Mouse (Mus musculus) midbrain, embryonic 13.5 days (tissue): ENCODE measurements around the gene Apopt1. TPM values are rescaled to one million over a fixed set of nuclear protein-coding genes. Genes with fewer than 3 reads are reported as not detected.

Experiments used
- ATAC-seq: fragments of 200-750 bp; cut with Nextera tagmentation; 2 replicates; pipeline ENCODE4 v1.8.0; 2017; ENCODE audit warnings: mild to moderate bottlenecking, moderate TSS enrichment, moderate library complexity
- H3K27ac ChIP-seq: fragments of 300-500 bp; sonication (generic); 2 replicates; pipeline ENCODE4 v1.5.1; 2015; ENCODE audit warnings: inconsistent platforms, mild to moderate bottlenecking, moderate library complexity
- H3K27me3 ChIP-seq: fragments of 300-500 bp; sonication (generic); 2 replicates; pipeline ENCODE4 v1.6.1; 2015; ENCODE audit warnings: mild to moderate bottlenecking, inconsistent platforms
- H3K36me3 ChIP-seq: fragments of 300-500 bp; sonication (generic); 2 replicates; pipeline ENCODE4 v1.6.1; 2015; ENCODE audit warnings: mild to moderate bottlenecking, inconsistent platforms
- H3K4me1 ChIP-seq: fragments of 300-500 bp; sonication (generic); replicated peaks from 2 replicates; pipeline ENCODE4 v1.6.1; 2015; ENCODE audit warnings: inconsistent platforms
- H3K4me2 ChIP-seq: fragments of 300-500 bp; sonication (generic); replicated peaks from 2 replicates; pipeline ENCODE4 v1.6.1; 2015; ENCODE audit warnings: moderate library complexity, mild to moderate bottlenecking, inconsistent platforms
- H3K4me3 ChIP-seq: fragments of 300-500 bp; sonication (generic); replicated peaks from 2 replicates; pipeline ENCODE4 v1.5.1; 2015; ENCODE audit warnings: mild to moderate bottlenecking, inconsistent platforms
- H3K9ac ChIP-seq: fragments of 300-500 bp; sonication (generic); replicated peaks from 2 replicates; pipeline ENCODE4 v1.6.1; 2015; ENCODE audit warnings: mild to moderate bottlenecking, inconsistent platforms
- H3K9me3 ChIP-seq: fragments of 300-500 bp; sonication (generic); 2 replicates; pipeline ENCODE4 v1.6.1; 2016; ENCODE audit warnings: mild to moderate bottlenecking, inconsistent platforms
- WGBS: fragments of 180-500 bp; shearing (Covaris S2); methylation state at CpG from one replicate; pipeline ENCODE4 v1.1.7; 2015; 5-methylcytosine and 5-hydroxymethylcytosine counted together
- polyA plus RNA-seq: library from polyadenylated mRNA; unstranded; fragments of >200 nt; fragmentation: Nextera tagmentation; extraction: Ambion mirVana; gene quantifications from 2 replicates; pipeline ENCODE4 v1.2.1, GENCODE M21; 2015

Gene Apopt1
- polyA plus RNA-seq, result 59.5 and 59.6 TPM in 2 replicates

DNA sequence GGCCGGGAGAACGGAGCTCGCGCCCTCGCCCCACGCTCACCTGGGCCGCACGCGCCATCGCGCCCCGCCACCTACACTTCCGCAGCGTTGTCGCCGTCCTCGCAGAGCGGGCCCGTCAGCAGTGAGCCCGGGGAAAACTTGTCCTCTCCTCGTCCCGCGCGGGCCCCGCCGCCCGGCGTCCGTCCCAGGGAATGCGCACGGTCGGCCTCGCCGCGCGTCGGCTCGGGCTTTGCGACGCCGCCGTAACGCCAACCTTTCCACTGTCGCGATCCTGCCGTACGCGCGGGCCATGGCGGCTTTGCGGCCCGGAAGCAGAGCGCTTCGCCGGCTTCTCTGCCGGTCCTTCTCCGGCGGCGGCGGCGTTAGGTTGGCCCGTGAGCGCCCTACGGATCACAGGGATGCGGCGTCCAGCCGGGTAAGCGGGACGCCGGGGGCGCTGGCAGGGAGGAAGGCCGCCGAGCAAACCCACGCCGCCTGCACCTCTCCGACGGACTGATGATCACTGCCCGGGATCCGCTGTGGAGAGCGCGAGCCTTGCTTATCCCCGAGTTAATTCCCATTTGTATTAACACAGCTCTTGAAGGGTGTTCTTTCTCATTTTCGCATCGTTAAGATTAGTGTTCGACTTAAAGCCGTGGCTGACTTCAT, at the start of gene Apopt1, which contains the start of gene Bag5:
Gene Apopt1 (plus strand): TSS at position 258 of the 648 bp plus-strand sequence.
Gene Bag5 (minus strand): TSS at position 254 of the 648 bp plus-strand sequence.
- under 1% methylated on average over 78 of the region's 86 CpGs for WGBS
- H3K36me3 ChIP-seq, result peaks cover 39% of the 10 kb centered on the region

GRCm38 (mm10) chr12:111664144-111664634, 48.9 kb upstream of the Apopt1 start:
- WGBS, result 37% methylated on average over 6 of the region's 6 CpGs
- Histone ChIP-seq H3K4me1 (peaks cover 19% of the 10 kb centered on the region), H3K36me3 (peaks cover 35% of the 10 kb centered on the region), H3K4me2 (no peak overlapping the region), H3K9ac (0 out of 2 replicates have a peak overlapping the region, but pooled peaks have one; percentile 23), H3K27ac (peak overlapping the region; percentile 51; the same call in 1 of the 2 replicates), H3K27me3 (no peaks in the 10 kb centered on the region), H3K9me3 (no peaks in the 10 kb centered on the region), H3K4me3 (no peak overlapping the region)
- ATAC-seq, result no peak

More for the DNA sequence above, at the start of gene Apopt1, which contains the start of gene Bag5:
- H3K4me3 ChIP-seq, result peak within 1 kb of the TSS; percentile 99
- no peaks in the 10 kb centered on the region for H3K27me3 ChIP-seq
- ATAC-seq, result peak; percentile 97
- H3K9ac ChIP-seq, result peak within 1 kb of the TSS; percentile 99
- H3K27ac ChIP-seq, result peak within 1 kb of the TSS; percentile 83
- peak within 1 kb of the TSS; percentile 88 for H3K4me2 ChIP-seq
- peaks cover 28% of the 10 kb centered on the region for H3K4me1 ChIP-seq
- H3K9me3 ChIP-seq, result no peaks in the 10 kb centered on the region

DNA sequence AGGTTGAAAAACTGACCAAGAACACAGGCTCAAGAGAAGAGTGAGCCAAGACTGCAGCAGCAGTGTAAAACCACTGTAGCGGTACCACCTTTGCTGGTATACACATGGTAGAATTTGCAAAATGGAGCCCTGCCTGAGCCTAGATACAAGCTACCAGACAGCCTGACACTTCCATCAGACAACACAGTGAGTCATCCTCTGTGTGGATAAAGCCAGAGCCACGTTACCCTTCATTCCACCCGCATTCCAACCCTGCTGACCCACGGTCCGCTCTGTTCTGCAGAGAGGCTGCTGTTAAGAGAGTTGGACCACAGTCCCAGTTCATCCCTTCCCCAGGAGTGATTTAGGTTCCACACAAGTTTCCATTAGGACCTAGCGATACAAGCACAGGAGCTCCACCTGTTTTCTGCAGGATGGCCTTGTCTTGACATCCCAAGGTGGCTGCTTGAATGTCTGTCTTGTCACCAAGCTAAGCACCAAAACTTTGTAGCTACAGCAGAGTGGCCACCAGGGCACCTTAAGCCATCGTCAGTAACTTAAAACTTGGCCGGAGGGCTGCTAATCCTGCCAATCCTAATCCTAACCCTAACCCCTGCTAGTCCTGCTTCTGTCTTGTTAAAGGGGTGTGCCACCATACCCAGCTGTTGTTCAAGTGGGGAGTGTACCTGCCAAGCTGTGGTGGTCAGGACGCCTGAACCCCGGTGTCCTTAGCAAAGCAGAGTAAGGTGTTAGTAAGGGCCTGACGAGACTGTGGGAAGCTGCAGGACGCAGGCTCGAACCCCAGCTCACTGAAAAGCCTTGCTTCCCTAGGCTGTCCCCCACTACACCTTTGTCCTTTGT, 47.8 kb upstream of the Apopt1 start:
- no peak overlapping the region for H3K4me3 ChIP-seq
- ATAC-seq, result no peak
- peaks cover 38% of the 10 kb centered on the region for H3K36me3 ChIP-seq
- no peak overlapping the region for H3K9ac ChIP-seq
- WGBS, result 81% methylated on average over 13 of the region's 13 CpGs
- H3K4me1 ChIP-seq, result peaks cover 30% of the 10 kb centered on the region
- no peak overlapping the region for H3K4me2 ChIP-seq
- no peak overlapping the region for H3K27ac ChIP-seq
- no peaks in the 10 kb centered on the region for H3K27me3 ChIP-seq
- H3K9me3 ChIP-seq, result no peaks in the 10 kb centered on the region

DNA sequence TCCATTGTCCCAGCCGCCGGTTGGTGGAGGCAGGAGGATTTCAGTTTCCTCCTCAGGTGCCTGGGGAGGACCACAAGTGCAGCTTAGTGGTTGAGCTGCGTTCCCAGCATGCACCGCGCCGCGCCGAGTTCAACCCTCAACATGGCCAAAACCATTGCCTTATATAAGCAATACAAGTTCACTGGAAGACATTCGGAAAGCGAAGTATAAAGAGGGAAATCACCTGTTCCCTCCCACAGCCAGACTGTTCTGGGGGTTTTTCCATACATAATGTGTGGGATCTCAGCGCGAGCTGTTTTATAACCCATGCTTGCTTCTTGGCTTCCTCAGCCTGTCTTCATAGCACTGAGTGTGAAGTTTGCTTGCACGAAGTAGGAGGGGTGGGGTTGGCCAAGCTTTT, 46.7 kb upstream of the Apopt1 start:
- Histone ChIP-seq H3K9me3 (no peaks in the 10 kb centered on the region), H3K27ac (no peak overlapping the region; the same call in 1 of the 2 replicates), H3K36me3 (peaks cover 38% of the 10 kb centered on the region)

GRCm38 (mm10) chr12:111667421-111667820, 45.6 kb upstream of the Apopt1 start:
- Histone ChIP-seq H3K4me1 (peaks cover 41% of the 10 kb centered on the region), H3K4me2 (no peak overlapping the region), H3K9me3 (no peaks in the 10 kb centered on the region), H3K9ac (no peak overlapping the region), H3K4me3 (no peak overlapping the region), H3K27ac (peak overlapping the region; percentile 95; the same call in 1 of the 2 replicates), H3K36me3 (peaks cover 36% of the 10 kb centered on the region), H3K27me3 (no peaks in the 10 kb centered on the region)
- ATAC-seq, result no peak
- WGBS, result 93% methylated on average over 5 of the region's 5 CpGs

More for the DNA sequence above, 46.7 kb upstream of the Apopt1 start:
- no peak overlapping the region for H3K4me2 ChIP-seq
- no peak for ATAC-seq
- H3K27me3 ChIP-seq, result no peaks in the 10 kb centered on the region
- H3K9ac ChIP-seq, result no peak overlapping the region
- H3K4me3 ChIP-seq, result no peak overlapping the region
- 79% methylated on average over 13 of the region's 13 CpGs for WGBS
- peaks cover 40% of the 10 kb centered on the region for H3K4me1 ChIP-seq

DNA sequence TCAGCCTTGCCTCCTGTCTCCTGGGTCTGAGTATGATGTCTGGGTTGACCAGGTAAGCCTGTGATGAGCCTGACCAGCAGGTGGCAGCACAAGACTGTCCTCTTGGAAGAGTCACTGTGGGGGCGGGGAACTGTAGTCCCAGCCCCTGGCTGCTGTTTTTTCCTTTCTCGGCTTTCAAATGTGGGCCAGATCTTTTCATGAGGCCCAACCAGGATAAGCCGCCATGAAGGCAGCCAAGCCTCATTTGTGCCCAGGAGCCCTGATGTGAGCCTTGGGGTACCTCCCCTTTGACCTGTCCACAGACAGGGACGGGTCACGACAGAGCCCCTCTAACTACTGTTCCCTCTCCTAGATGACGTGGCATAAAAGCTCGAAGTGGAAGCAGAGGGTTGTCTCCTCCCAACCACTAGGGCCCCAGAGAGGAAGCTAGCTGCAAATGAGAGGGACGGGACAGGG, 44.6 kb upstream of the Apopt1 start:
- peak; percentile 41 for ATAC-seq

GRCm38 (mm10) chr12:111669000-111669788, 43.9 kb upstream of the Apopt1 start:
- Histone ChIP-seq H3K4me2 (peak overlapping the region; percentile 98), H3K27me3 (peaks cover 5% of the 10 kb centered on the region), H3K9ac (peak overlapping the region; percentile 98), H3K4me1 (peaks cover 42% of the 10 kb centered on the region), H3K4me3 (peak overlapping the region; percentile 87), H3K27ac (peak overlapping the region; percentile 95), H3K9me3 (no peaks in the 10 kb centered on the region), H3K36me3 (peaks cover 30% of the 10 kb centered on the region)
- 47% methylated on average over 23 of the region's 23 CpGs for WGBS
- ATAC-seq, result no peak

More for the DNA sequence above, 44.6 kb upstream of the Apopt1 start:
- Histone ChIP-seq H3K9ac (peak overlapping the region; percentile 98), H3K4me2 (peak overlapping the region; percentile 98), H3K27me3 (no peaks in the 10 kb centered on the region), H3K36me3 (peaks cover 35% of the 10 kb centered on the region), H3K4me1 (peaks cover 49% of the 10 kb centered on the region), H3K27ac (peak overlapping the region; percentile 95), H3K4me3 (peak overlapping the region; percentile 87), H3K9me3 (no peaks in the 10 kb centered on the region)
- 1% methylated on average over 8 of the region's 8 CpGs for WGBS

DNA sequence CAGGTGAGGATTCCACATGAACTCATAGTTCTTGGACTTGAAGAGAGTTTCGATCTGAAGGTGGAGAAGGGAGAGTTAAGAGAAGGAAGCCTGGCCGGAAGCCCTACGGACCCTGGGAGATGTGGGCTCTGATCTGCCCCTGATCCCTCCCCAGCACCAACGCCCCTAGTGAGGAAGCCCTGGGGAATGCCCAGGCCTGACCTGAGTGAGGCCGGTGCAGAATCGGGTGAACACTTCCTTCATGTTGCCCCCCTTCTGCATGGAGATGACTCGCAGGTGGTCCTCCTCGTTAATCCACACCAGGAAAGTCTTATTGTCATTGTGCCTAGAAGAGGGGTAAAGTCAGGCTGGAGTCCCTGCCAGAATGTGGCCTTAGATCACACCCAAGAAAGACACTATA, 43.1 kb upstream of the Apopt1 start:
- Histone ChIP-seq H3K9ac (peak overlapping the region; percentile 98), H3K4me3 (peak overlapping the region; percentile 87), H3K4me1 (peaks cover 42% of the 10 kb centered on the region), H3K27me3 (peaks cover 5% of the 10 kb centered on the region), H3K36me3 (peaks cover 29% of the 10 kb centered on the region), H3K27ac (peak overlapping the region; percentile 95; the same call in 1 of the 2 replicates), H3K9me3 (no peaks in the 10 kb centered on the region), H3K4me2 (peak overlapping the region; percentile 98)
- ATAC-seq, result no peak
- WGBS, result 29% methylated on average over 8 of the region's 8 CpGs

DNA sequence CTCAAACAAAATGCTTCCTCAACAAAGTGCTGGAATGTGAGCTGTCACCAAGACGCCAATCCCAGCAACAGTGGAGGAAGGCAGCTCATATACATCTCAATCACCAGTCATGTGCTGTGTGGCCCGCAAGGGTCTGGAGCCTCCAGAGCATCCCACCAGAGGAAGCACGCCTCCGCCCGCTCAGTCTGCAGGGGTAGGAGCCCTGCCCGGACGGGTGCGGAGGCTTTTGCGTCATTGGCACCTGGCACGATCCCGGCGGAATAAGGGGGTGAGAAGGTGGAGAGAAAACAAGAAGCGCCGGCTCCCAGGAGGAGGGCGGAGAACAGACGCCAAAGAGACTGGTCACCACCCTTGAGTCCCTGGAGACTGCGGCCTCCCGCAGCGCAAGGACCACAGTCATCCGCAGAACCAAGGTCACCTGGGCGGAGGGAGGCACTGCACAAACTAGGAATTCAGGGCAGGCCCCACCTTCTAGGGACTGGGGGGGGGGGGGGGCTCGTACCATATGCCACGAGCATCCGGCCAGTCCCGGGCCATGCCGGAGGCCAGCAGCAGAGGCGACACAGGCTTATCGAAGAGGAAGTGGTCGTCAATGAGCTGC, 42.6 kb upstream of the Apopt1 start:
- WGBS, result under 1% methylated on average over 29 of the region's 29 CpGs
- Histone ChIP-seq H3K4me2 (peak overlapping the region; percentile 98), H3K9ac (peak overlapping the region; percentile 98), H3K4me1 (peaks cover 42% of the 10 kb centered on the region), H3K27ac (peak overlapping the region; percentile 95), H3K36me3 (peaks cover 26% of the 10 kb centered on the region), H3K27me3 (peaks cover 5% of the 10 kb centered on the region), H3K9me3 (no peaks in the 10 kb centered on the region), H3K4me3 (peak overlapping the region; percentile 87)
- no peak for ATAC-seq

DNA sequence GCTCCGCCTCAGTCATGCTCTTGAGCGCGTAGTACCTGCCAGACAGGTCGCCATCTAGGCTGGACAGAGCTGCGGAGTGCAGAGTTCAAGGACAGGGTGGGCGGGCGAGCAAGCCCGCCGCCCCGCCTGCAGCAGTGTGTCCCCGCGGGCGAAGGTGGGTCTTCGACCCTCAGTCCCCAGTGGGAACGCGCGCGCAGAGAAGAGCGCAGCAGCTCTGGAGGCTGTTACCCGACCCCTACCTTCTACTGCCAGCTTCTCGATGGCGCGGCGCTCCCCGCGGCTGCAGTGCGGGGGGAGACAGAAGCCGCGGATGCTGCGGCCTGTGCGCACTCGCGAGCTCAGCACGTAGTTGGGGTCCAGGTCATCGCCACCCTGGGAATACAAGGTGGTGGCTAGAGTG, 42.1 kb upstream of the Apopt1 start:
- Histone ChIP-seq H3K27me3 (peaks cover 5% of the 10 kb centered on the region), H3K9me3 (no peaks in the 10 kb centered on the region), H3K4me1 (peaks cover 42% of the 10 kb centered on the region), H3K36me3 (peaks cover 26% of the 10 kb centered on the region), H3K9ac (peak overlapping the region; percentile 98), H3K27ac (peak overlapping the region; percentile 95), H3K4me3 (peak overlapping the region; percentile 87), H3K4me2 (peak overlapping the region; percentile 98)
- WGBS, result under 1% methylated on average over 33 of the region's 35 CpGs
- ATAC-seq, result peak; percentile 0; the same call in 1 of the 2 replicates

DNA sequence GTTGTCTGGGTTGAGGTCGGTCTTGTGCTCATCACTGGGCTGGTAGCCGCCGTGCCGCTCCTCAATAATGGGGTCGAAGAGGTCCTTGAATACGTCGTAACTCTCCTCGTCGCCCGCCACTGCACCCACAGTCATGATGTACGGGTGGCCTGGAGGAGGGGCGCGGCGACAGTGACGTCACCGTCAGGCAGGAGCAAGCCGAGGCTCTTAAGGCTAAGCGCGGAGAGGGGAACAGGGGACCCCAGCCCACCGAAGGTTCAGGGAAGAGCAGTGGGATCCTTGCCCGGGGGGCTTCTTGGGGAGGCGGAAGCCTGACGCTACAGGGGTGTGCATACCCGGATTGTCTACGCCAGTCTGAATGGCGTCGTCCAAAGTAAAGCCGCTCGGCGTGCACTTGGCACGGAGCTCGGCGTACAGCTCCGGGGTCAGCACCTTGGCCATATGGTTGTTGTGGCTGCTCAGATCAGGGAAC, 41.6 kb upstream of the Apopt1 start:
- Histone ChIP-seq H3K27ac (peak overlapping the region; percentile 95), H3K4me1 (peaks cover 42% of the 10 kb centered on the region), H3K9me3 (no peaks in the 10 kb centered on the region), H3K9ac (peak overlapping the region; percentile 98), H3K4me3 (peak overlapping the region; percentile 87), H3K4me2 (peak overlapping the region; percentile 98), H3K27me3 (peaks cover 5% of the 10 kb centered on the region), H3K36me3 (peaks cover 26% of the 10 kb centered on the region)
- ATAC-seq, result peak; percentile 58
- WGBS, result under 1% methylated on average over 34 of the region's 34 CpGs
